Mouse (Mus musculus): ENCODE measurements at regions not wholly inside any gene's neighbourhood (a gene's known extent, or its start where the extent isn't known, plus 50 kb on each side); places are given as distances from the start of the nearest gene placed in this dataset.

DNA sequence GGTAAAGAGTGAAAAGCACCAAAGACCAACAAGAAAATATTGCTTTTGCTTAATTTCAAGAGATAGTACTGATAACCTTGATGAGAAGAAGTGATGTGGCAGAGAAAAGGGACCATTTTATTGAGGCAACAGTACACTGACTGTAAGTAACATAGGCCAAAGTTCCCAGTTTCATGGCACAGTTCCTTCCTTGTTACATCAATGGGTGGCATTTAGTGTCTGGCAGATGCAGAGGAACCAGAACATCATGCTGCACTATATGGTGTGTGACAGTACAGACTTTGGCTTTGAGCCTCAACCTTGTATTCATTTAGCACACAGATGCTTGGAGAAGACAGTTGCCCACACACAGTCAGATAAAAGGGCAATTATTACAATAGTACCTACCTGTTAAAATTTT is 123.7 kb upstream of the Tent5a start:
- no peak for DNase-seq (ENCODE audit: low read depth)
- TF ChIP-seq POLR2A (IDR thresholded peaks at IDR 0.05; ENCODE audit: borderline replicate concordance, extremely low read depth, insufficient read depth, insufficient read length, poor library complexity, severe bottlenecking) (no peak), CTCF (IDR thresholded peaks at IDR 0.05; ENCODE audit: borderline replicate concordance, extremely low read depth, insufficient read depth, insufficient read length) (no peak)

DNA sequence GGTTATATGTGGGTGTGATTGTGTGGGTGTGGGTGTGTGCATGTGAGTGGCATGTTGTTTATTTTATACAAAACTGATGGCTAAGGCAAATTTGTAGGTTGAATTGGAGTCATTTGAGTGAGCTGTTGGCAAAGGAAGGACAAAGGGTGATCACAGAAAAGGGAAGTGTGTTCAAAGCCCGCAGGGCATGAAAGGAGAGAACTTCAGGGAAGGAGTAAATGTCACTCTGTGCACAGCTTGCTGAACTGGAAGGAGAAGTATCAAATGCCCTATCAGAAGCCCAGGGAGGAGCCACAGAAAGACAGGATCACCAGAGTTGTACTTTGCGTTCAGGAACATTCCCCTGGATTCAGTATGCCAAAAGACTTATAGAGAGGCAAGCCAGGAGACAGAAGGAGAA is 122.3 kb upstream of the Tent5a start:
- TF ChIP-seq POLR2A (IDR thresholded peaks at IDR 0.05; ENCODE audit: borderline replicate concordance, extremely low read depth, insufficient read depth, insufficient read length, poor library complexity, severe bottlenecking) (no peak), CTCF (IDR thresholded peaks at IDR 0.05; ENCODE audit: borderline replicate concordance, extremely low read depth, insufficient read depth, insufficient read length) (no peak)
- no peak for DNase-seq (ENCODE audit: low read depth)

DNA sequence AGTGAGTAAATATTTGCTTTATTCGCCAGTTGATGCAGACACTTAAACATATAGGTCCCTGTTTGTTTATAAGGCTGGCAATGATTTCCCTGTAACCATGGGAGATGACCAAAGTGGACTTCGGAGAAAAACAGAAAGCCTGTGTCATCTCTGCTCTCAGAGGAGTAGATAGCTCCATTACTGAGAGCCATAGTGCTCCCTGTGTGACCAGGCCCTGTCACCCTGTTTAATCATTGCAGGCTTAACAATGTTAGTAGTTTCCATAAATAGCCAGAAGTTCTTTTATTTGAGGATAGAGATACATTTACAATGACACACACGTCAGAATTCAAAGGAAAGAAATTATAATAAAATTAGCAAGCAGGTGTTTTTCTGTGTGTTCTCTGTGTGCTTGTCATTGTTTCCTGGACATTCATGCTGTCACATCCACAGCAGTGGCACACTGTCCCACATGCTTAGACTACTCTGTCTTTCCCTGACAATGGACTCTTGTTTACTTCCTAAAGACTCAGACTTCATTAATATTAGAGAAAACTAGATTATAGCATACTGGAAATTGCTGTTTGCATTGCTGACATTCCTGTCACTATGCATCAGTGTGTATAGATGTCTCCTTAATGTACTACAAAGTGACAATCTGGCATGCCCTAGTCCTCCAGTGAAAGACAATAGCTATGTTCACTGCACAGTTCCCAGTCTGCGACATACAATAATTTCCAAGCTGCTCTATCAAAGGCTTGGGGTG is 115.8 kb upstream of the Tent5a start:
- TF ChIP-seq CTCF (IDR thresholded peaks at IDR 0.05; ENCODE audit: borderline replicate concordance, extremely low read depth, insufficient read depth, insufficient read length) (no peak), POLR2A (IDR thresholded peaks at IDR 0.05; ENCODE audit: borderline replicate concordance, extremely low read depth, insufficient read depth, insufficient read length, poor library complexity, severe bottlenecking) (no peak)
- DNase-seq (ENCODE audit: low read depth) = peak; percentile 52

DNA sequence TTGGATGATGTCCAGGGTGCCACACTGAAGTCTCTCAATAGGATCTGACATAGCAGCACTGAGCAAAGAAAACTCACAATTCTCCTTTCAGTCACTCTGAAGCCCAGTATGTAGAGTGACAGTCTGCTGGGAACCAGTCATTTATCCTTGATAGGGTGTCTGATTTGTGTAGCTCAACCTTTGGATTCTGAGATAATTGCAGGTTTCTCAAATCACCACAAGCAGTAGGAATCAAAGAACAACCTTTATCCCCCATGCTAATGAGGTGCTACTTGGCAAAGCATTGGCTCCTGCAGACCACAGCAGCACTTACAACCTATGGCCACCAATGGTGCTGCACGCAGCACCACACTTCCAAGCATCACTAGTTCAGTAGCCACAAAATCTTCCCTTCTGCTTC is 112.5 kb upstream of the Tent5a start:
- DNase-seq (ENCODE audit: low read depth) = peak; percentile 89
- TF ChIP-seq POLR2A (IDR thresholded peaks at IDR 0.05; ENCODE audit: borderline replicate concordance, extremely low read depth, insufficient read depth, insufficient read length, poor library complexity, severe bottlenecking) (no peak), CTCF (IDR thresholded peaks at IDR 0.05; ENCODE audit: borderline replicate concordance, extremely low read depth, insufficient read depth, insufficient read length) (peak; percentile 34; the same call in 1 of the 2 replicates)

DNA sequence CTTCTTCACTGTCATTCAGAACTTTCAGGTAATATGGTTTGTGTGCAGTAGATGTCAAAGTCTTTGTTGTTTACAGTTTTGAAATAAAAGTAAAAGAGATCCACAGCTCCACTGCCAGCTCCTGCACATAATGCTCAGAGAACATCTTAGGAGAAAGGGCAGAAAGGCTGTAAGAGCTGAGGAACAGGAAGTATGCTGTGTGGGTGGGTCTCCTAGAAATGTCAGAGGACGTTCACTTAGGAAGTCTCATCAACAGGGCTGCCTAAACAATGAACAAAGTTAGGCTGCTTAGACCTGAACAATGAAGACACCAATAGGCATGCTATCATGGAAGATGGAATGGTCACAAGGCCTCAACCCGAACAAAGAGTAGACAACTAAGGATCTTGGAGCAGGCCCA is 105.1 kb upstream of the Tent5a start:
- no peak for DNase-seq (ENCODE audit: low read depth)

DNA sequence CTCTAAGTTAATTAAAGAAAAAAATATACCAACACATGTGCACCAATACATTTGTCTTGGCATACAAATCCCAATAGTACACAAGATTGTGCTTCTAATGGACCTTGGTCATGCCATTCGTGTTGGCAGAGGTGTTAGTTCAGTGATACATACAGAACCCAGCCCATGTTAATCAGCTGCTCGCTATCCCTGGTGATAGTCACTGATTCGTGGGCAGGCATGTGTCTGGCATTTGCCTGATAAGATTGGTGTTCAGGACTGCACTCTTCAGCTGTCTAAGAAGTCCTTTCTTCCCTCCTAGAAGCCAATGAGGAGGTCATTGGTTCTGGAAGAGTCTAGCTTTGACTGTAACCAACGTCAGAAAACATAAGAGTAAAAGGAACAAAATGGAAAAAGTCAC is 99.7 kb upstream of the Tent5a start:
- TF ChIP-seq POLR2A (IDR thresholded peaks at IDR 0.05; ENCODE audit: borderline replicate concordance, extremely low read depth, insufficient read depth, insufficient read length, poor library complexity, severe bottlenecking) = no peak
- TF ChIP-seq CTCF (IDR thresholded peaks at IDR 0.05; ENCODE audit: borderline replicate concordance, extremely low read depth, insufficient read depth, insufficient read length) = no peak
- DNase-seq (ENCODE audit: low read depth) = no peak

More for the DNA sequence above, 105.1 kb upstream of the Tent5a start:
- TF ChIP-seq POLR2A (IDR thresholded peaks at IDR 0.05; ENCODE audit: borderline replicate concordance, extremely low read depth, insufficient read depth, insufficient read length, poor library complexity, severe bottlenecking) = no peak
- no peak for TF ChIP-seq CTCF (IDR thresholded peaks at IDR 0.05; ENCODE audit: borderline replicate concordance, extremely low read depth, insufficient read depth, insufficient read length)

DNA sequence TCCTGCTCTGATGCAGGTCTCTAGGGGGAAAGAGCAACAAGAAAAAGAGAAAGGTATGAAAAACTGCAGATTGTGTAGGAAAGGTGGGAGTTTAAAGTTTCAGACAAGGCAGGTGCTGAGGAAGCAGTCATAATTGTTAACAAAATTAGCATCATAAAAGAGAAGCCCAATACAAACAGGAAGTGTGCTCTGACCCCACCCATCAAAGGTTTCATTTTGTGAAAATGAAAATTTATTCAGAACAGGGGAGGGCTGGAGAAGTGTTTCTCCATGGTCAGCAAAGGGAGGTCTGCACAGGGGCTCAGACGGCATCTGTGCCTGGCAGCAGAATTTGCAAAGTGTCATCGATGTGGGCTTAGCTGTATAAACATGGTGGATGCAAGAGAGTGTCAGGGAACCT is 96.8 kb upstream of the Tent5a start:
- TF ChIP-seq POLR2A (IDR thresholded peaks at IDR 0.05; ENCODE audit: borderline replicate concordance, extremely low read depth, insufficient read depth, insufficient read length, poor library complexity, severe bottlenecking) (no peak), CTCF (IDR thresholded peaks at IDR 0.05; ENCODE audit: borderline replicate concordance, extremely low read depth, insufficient read depth, insufficient read length) (no peak)

DNA sequence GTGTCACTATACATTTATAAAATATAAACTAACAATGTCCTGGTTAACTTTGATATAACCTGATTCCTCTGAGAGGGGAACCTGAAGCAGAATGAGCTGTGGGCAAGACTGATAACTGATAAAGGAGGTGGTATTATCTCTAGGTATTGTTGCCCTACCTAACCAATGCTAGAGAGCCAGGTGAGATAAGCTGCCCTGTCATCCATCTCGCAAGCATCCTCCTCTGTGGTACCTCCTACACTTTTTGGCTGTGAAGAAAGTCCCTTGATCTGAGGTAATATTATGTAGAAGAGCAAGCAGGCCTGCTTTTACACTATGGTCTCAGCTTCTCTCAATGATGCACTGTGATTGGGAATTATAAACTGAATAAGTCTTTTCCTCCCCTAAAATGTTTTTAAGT is 87.2 kb upstream of the Tent5a start:
- DNase-seq (ENCODE audit: low read depth) = no peak
- no peak for TF ChIP-seq POLR2A (IDR thresholded peaks at IDR 0.05; ENCODE audit: borderline replicate concordance, extremely low read depth, insufficient read depth, insufficient read length, poor library complexity, severe bottlenecking)
- TF ChIP-seq CTCF (IDR thresholded peaks at IDR 0.05; ENCODE audit: borderline replicate concordance, extremely low read depth, insufficient read depth, insufficient read length) = no peak

More for the DNA sequence above, 96.8 kb upstream of the Tent5a start:
- DNase-seq (ENCODE audit: low read depth) = no peak

DNA sequence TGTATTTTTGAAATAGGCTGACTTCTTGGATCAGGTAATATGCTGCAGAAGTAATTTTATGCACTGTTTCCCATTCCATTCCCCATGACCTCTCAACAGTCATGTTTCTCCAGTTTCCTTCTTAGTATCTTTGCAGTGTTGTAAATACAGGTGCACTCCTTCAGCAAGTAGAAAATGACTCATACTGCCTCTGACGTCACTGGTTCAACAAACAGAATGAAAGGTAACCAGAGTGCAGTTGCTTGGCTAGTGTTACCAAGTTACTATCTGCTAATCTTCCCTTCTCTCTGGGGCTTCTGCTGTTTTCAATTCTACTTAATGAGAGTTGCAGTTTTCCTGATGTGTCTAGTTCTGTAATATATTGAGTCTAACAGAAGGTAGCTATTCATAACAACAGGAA is 86.7 kb upstream of the Tent5a start:
- peak; percentile 7 for DNase-seq (ENCODE audit: low read depth)
- TF ChIP-seq CTCF (IDR thresholded peaks at IDR 0.05; ENCODE audit: borderline replicate concordance, extremely low read depth, insufficient read depth, insufficient read length) = no peak
- TF ChIP-seq POLR2A (IDR thresholded peaks at IDR 0.05; ENCODE audit: borderline replicate concordance, extremely low read depth, insufficient read depth, insufficient read length, poor library complexity, severe bottlenecking) = no peak

DNA sequence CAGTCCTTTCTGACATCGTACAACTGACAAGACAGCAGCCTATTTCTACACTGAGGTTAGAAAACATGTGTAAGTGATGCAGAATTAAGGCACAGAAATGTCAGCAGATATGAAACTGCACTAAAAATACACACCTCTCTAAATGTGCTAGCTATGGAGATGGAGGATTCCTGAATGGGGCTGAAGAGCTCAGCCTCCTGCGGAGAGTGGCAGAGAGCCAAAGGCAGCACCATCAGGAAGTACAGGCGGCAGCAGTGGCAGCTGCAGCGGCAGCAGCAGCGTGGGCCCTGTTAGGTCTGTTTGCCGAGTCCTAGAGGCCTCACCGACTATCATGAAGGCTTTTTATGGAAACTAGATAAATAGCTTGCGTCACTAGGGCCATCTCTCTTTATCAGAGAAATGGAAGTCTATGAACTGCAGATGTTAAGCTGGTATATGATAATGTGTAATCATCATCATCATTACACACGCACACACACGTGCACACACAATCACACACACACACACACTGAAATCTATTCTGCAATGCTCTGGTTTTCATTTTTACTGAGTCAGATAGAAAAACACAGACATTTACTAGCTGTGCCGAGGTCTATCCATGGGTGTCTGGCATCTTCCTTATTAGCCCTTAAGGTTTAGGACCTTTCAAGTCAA is 83.6 kb upstream of the Tent5a start:
- DNase-seq (ENCODE audit: low read depth) = peak; percentile 86
- TF ChIP-seq CTCF (IDR thresholded peaks at IDR 0.05; ENCODE audit: borderline replicate concordance, extremely low read depth, insufficient read depth, insufficient read length) = no peak
- TF ChIP-seq POLR2A (IDR thresholded peaks at IDR 0.05; ENCODE audit: borderline replicate concordance, extremely low read depth, insufficient read depth, insufficient read length, poor library complexity, severe bottlenecking) = no peak

DNA sequence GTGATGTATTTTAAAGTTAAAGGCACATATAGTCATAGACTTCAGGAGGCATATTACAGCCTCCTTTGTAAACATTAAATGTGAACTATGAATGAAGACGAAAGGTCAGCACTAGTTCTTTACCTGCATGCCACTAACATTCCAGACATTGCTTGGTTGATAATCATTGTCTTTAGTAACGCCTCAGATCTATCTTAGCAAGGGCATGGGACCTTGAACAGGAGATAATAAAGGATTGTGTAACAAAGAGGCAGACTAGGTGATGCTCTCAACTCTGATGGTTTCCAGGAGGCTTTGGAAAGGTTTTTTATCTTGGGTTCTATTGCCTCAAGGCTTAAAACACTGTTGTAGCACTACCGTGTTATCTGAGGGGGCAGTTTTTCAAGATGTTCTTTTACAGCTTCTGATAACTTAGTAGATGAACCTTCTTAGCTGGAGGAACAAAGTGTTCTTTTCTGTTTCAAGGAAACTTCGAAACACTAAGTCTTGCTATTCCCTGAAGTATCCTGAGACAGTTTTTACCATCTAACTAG is 82.9 kb upstream of the Tent5a start:
- TF ChIP-seq CTCF (IDR thresholded peaks at IDR 0.05; ENCODE audit: borderline replicate concordance, extremely low read depth, insufficient read depth, insufficient read length) (no peak), POLR2A (IDR thresholded peaks at IDR 0.05; ENCODE audit: borderline replicate concordance, extremely low read depth, insufficient read depth, insufficient read length, poor library complexity, severe bottlenecking) (no peak)
- DNase-seq (ENCODE audit: low read depth) = no peak

Measured in brain, embryonic 14.5 days (tissue).